Mouse (Mus musculus) erythroblast, embryonic 14.5 days (primary cell): Measurements from ENCODE around the gene Wdr37.

Experiments
- GATA1 ChIP-seq: IDR thresholded peaks from 2 replicates; pipeline ENCODE4 v1.6.1; 2012; ENCODE audit warnings: low read length, inconsistent platforms, mixed read lengths
- TAL1 ChIP-seq: IDR thresholded peaks from 3 replicates; pipeline ENCODE4 v1.6.1; 2012; ENCODE audit warnings: low read length, inconsistent platforms, mixed read lengths

DNA sequence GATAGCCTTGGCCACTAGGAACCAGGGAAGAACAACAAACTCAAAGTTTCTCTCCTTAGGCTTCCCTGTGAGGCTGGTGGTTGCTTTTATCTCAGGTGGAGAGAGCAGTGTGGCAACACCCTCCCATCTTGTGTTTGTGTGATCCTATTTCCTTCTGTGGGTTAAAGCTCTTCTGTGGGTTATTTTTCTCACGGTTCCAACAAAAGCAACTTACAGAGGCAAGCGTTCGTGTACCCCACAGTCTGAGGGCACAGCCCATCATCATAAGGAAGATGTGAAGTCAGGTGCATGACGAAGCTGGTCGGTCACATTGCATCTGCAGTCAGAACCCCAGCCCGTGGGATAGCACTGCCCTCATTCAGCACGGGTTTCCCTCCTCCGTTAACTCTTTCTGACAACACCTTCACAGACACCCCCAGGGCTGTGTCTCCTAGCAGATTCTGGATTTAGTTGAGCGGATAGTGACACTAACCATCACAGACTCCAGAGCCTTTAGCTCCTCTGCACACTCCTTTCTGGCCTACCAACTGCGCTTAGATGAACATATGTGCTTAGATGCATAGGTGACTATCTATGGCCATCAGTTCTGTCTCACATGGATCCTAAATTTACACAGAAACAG lies 87.9 kb downstream of the Wdr37 start:
- TF ChIP-seq GATA1 (no peak), TAL1 (no peak)
